Mouse (Mus musculus) cortical plate, adult 2 months (tissue): ENCODE measurements around the gene Smim7.

ENCODE experiments used
- CTCF ChIP-seq: fragments of 200-500 bp; IDR thresholded peaks from 2 replicates; pipeline ENCODE4 v1.5.1; 2011; ENCODE audit warnings: mild to moderate bottlenecking, control low read depth, low read length; ENCODE audit not compliant: insufficient read depth; ENCODE audit errors: extremely low read depth
- POLR2A ChIP-seq: fragments of 200-500 bp; IDR thresholded peaks from 2 replicates; pipeline ENCODE4 v1.6.1; 2011; ENCODE audit warnings: mild to moderate bottlenecking, low read length, control low read depth; ENCODE audit not compliant: insufficient read depth; ENCODE audit errors: extremely low read depth

DNA sequence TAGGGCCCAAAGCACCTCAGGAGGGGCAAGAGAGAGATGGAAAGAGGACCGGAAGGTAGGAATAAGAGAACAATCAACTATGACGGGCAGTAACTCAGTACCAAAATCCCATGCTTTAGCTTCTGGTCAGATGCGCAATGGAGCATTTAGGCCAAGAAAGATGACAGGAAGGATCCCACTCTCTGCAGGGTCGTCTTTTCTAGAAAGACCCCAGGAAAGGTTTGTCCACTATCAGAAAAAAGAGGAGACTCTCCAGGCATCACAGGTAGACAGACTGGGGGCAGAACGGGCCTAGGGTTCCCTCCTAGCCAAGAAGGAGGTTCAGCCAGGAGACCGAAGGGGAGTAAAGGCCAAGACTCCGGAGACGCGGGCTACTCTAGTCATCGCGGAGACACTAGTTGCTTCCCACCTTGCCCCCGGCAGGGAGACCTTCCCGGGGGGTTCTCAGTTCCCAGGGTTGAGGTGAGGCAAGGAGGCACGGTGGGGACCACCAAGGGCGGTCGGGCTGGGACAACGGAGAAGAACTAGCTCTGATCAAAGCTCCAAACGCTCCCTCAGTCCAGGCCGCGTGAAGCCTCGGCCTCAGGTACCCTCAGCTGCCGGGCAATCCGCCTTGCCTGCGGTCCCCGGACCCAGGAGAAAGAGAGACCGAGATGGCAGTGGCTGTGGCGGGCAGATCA lies 23.6 kb downstream of the Smim7 start:
- no peak for TF ChIP-seq POLR2A
- no peak for TF ChIP-seq CTCF
